Mouse (Mus musculus) cerebellum, postnatal 36 days (tissue): Measurements from ENCODE around the gene Avil.
A peak's percentile ranks its signal among the peaks of the same experiment; 100 is the strongest.
"Not testable (repeated sequence)": the region's sequence is repeated elsewhere in the genome, so short reads cannot be mapped to it uniquely, and the experiment has no call there.

ENCODE experiments used
- DNase-seq, 2 experiments: peaks; one replicate each; pipeline ENCODE4 v3.0.0; 2021 to 2022; ENCODE audit warnings: mixed read lengths in 2 of 2

Gene Avil

GRCm38 (mm10) chr10:127059968-127060916 is 59.7 kb downstream of the Avil start, which contains the start of gene March9:
Gene March9, minus strand, starts transcription at chr10:127060184.
- DNase-seq, result peak; percentile 75 to 90

GRCm38 (mm10) chr10:127061085-127061484 is 60.6 kb downstream of the Avil start:
- DNase-seq, result no peak

- DNase-seq, result no peak
Observed at GRCm38 (mm10) chr10:127061513-127061912, 61.0 kb downstream of the Avil start.

- DNase-seq, result not testable (repeated sequence)
Observed at GRCm38 (mm10) chr10:127062101-127062500, 61.6 kb downstream of the Avil start.

GRCm38 (mm10) chr10:127062503-127062902 is 62.0 kb downstream of the Avil start:
- no peak for DNase-seq

GRCm38 (mm10) chr10:127063239-127063872 is 62.8 kb downstream of the Avil start, which contains the start of gene Cdk4:
Gene Cdk4, plus strand, starts transcription at chr10:127063534.
- peak; percentile 98 to 100 for DNase-seq

GRCm38 (mm10) chr10:127063913-127064870 is 63.7 kb downstream of the Avil start:
- DNase-seq, result no peak

- DNase-seq, result no peak
Observed at GRCm38 (mm10) chr10:127065981-127066380, 65.5 kb downstream of the Avil start.

- no peak for DNase-seq
Observed at GRCm38 (mm10) chr10:127066519-127067018, 66.1 kb downstream of the Avil start.

- DNase-seq, result no peak
Observed at GRCm38 (mm10) chr10:127068360-127069038, 68.0 kb downstream of the Avil start.

GRCm38 (mm10) chr10:127069281-127070189 is 69.0 kb downstream of the Avil start:
- DNase-seq, result no peak
